Mouse (Mus musculus): ENCODE measurements around the gene 6030452D12Rik. TPM values are rescaled to one million over a fixed set of nuclear protein-coding genes. Genes with fewer than 3 reads are reported as not detected.
A peak's percentile ranks its signal among the peaks of the same experiment; 100 is the strongest.

6030452D12Rik gene
- not detected for total RNA-seq (2021)
- long read RNA-seq, experiment 1: 0 reads
- long read RNA-seq, experiment 2: 0 reads

DNA sequence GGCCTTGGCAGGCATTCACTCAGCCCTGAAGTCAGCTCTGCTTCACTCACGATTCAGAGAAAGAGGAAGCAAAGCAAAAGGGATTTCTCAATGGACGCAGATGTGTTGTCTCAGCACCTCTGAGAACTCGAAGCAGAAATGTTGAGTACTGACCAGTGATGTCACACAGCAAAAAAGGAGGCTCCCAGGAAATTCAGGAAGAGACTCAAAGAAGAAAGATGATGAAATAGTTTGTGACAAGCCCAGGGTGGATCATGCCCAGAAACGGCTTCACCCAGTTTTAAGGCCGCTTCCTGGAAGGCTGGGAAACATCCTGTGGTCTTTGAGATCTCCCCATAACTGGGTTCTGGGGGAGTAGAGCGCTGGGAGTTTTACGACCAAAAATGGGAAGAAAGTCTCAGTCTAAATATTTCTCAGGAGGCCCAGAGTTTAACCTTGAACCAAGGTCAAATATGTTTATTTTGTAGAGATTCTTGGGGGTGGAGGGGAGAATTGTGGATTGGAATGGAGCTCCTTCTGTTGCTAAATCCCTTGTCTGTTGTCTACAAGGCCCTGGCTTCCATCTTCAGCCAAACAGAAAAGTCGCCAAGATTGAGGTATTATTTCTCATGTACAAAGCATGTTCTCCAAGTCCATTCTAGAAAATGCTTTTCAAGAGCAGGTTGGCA lies at the start of gene 6030452D12Rik:
TSS of gene 6030452D12Rik (plus strand) at position 505 of the 668 bp plus-strand sequence.
- no peak for DNase-seq
- Histone ChIP-seq H3K27ac (no peak within 1 kb of the TSS), H3K4me3 (no peak within 1 kb of the TSS)
- TF ChIP-seq CTCF (IDR thresholded peaks at IDR 0.05): no peak
- intact Hi-C loops (cut with DNase I): no loop called here

DNA sequence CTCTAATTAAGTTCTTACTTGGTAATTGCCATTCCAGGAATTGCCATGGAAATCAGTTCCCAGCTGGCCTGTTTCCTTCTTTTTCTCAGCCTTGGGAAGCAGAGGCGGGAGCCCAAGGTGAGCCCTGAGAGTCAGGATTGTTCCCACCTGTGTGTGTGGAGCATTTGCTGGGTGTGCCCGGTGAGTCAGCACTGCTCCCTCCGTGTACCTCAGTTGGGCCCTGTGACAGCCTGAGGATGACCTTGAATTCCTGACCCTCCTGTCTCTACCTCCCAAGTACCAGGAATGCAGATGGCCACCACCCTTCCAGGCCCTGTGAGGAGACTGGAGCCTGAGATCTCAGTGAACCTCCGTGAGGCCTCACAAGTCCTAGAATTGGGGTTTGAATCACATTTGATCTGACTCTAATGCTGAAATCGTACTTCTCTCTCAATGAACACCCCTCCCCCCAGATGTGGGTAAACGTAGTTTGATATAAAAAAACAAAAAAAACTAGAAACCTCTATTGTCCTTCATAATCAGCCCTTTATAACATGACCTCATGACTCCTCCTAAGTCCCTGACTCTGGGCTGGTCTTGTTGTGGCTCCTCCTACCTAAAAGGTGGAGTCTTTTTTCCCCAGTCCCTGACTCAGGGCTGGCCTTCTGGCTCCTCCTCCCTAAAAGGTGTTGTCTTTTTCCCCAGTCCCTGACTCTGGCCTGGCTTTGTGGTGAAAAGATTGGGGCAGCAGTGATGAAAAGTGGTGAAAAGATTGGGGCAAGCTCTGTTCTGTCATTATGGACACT lies 48.8 kb upstream of the 6030452D12Rik start:
- Histone ChIP-seq H3K4me3 (no peak overlapping the region), H3K27ac (no peak overlapping the region)
- no peak for DNase-seq
- intact Hi-C loops (cut with DNase I): no loop called here
- no peak for TF ChIP-seq CTCF (IDR thresholded peaks at IDR 0.05)

DNA sequence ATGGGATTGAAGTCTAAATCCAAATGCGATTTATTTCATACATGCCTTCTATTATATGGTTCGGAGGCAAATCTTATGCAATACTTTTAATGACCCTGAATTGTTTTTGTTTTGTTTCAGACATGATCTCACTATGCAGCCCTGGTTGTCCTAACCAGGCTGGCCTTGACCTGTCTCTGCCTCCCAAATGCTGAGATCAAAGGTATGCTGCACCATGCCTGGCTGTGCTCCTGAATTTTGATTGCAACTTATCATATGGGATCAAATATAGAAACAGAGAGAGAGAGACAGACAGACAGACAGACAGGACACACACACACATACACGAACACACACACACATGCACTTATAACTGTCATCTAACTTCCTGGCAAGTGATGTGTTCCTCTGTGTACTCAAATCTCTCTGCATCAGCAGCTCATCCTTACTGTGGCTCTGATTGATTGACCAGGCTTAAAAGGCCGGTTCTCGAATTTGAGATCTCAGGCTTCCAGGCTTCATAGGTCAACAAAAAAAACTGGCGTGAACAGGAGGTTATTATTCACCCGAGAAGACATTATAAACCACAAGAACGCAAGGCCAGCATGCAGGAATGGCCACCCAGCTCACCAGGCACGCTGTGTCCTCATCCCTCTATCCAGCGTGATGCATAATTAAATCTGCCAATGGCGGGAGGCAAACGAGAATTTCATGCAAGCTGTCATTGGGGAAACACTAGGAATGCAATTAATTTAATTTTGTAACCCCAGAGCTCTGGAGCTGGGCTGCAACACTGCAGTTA lies 47.4 kb upstream of the 6030452D12Rik start:
- H3K27ac ChIP-seq: no peak overlapping the region
- intact Hi-C loops (cut with DNase I): no loop called here
- TF ChIP-seq CTCF (IDR thresholded peaks at IDR 0.05): no peak
- H3K4me3 ChIP-seq: no peak overlapping the region
- no peak for DNase-seq

DNA sequence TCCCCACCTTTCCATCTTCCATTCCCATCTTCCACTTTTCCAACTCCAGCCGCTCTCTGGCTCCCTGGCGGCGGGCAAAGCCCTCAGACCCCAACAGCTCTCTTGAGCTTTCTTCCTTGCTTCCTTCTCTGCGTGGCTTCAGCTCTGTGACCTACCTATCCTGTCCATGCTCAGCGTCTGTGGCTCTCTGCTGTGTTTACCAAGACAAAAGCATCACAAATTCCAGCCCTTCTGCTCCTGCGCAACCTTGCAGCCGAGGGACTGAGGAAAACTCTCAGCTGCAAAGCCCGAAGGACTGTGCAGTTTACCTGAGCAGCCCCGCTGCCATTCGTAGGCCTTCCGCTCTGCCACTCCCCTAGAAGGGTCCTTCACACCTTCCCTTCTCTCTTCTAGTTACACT lies 46.3 kb upstream of the 6030452D12Rik start:
- no peak for DNase-seq
- no peak overlapping the region for H3K4me3 ChIP-seq
- intact Hi-C loops (cut with DNase I): no loop called here

DNA sequence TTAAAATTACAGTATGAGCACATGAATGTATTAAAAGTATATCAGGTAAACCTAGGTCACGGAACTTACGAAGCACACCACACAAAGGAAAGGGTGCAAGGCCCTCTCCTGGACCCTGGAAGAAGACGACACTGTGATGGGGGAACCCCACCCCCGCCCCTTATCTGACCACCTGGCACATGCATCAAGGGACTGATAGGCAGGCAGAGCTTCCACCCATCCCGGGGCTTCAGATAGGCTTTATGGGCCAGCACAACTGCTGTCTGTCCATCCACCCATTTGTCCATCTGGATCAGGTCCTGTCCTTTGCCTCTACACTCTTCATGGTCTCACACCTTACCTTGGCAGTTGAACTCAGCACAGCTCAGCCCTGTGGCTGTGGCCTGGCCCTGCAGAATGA lies 38.2 kb upstream of the 6030452D12Rik start:
- DNase-seq: no peak
- no peak for TF ChIP-seq CTCF (IDR thresholded peaks at IDR 0.05)
- intact Hi-C loops (cut with DNase I): no loop called here
- no peak overlapping the region for H3K4me3 ChIP-seq
- no peak overlapping the region for H3K27ac ChIP-seq

More for the DNA sequence above, 46.3 kb upstream of the 6030452D12Rik start:
- TF ChIP-seq CTCF (IDR thresholded peaks at IDR 0.05): no peak
- H3K27ac ChIP-seq: no peak overlapping the region

DNA sequence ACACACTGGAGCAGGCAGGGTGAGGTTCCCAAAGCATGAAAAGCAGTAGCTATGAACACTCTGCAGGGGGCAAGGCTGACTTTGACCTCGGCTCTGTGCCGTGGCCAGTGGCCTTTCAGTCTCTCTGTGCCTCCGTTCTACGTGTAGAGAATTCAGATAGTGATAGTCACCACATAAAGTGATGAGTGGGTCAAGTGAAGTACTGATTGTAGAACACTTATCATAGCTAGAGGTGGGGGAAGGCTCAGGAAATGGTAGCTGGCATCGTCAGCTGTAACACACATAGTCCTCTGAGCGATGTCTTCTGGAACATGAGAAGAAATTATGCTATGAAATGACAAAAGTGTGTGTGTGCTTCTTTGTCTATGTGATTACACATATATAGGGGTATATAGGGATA lies 36.5 kb upstream of the 6030452D12Rik start:
- H3K4me3 ChIP-seq: no peak overlapping the region
- DNase-seq: no peak

DNA sequence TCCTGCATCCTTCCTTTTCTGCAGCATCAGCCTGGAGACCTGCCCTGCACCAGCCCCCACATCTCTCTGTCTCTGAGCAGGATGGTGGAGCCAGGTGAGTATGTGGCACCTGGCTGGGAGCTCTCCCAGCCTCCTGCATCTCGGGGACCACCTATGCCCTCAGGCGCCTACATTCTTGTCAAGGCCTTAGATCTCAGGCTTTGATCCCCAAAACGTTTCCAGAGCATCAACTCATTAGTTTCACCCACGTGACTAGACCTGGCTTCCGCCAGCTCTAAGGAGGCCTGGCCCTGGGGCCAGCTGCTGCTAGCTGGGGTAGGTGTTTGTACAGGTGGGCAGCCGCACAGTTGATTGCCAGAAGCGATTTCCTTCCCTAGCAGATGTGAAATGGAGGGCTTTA lies 30.8 kb upstream of the 6030452D12Rik start:
- no peak for DNase-seq
- H3K4me3 ChIP-seq: no peak overlapping the region
- intact Hi-C loops (cut with DNase I): no loop called here
- H3K27ac ChIP-seq: no peak overlapping the region
- no peak for TF ChIP-seq CTCF (IDR thresholded peaks at IDR 0.05)

More for the DNA sequence above, 36.5 kb upstream of the 6030452D12Rik start:
- TF ChIP-seq CTCF (IDR thresholded peaks at IDR 0.05): no peak
- H3K27ac ChIP-seq: no peak overlapping the region
- intact Hi-C loops (cut with DNase I): no loop called here

DNA sequence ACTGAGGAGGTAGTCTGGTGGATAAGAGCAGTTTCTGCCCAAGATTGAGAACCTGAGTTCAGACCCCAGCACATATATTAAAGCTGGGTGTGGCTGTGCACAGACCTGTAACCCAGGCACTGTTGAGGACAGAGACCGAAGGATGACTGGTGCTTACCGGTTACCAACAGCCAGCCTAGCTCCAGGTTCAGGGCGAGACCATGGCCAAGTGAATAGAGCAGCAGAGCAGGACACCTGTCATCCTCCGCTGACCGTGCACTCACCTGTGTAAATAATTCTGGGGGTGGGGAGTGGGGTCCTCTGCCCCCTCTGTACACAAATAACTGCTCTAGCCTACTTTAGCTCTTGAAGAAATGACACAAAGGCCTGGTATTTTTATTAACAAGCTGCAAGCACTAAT lies 26.3 kb upstream of the 6030452D12Rik start:
- intact Hi-C loops (cut with DNase I): no loop called here
- no peak overlapping the region for H3K4me3 ChIP-seq
- no peak for DNase-seq
- TF ChIP-seq CTCF (IDR thresholded peaks at IDR 0.05): no peak
- no peak overlapping the region for H3K27ac ChIP-seq

DNA sequence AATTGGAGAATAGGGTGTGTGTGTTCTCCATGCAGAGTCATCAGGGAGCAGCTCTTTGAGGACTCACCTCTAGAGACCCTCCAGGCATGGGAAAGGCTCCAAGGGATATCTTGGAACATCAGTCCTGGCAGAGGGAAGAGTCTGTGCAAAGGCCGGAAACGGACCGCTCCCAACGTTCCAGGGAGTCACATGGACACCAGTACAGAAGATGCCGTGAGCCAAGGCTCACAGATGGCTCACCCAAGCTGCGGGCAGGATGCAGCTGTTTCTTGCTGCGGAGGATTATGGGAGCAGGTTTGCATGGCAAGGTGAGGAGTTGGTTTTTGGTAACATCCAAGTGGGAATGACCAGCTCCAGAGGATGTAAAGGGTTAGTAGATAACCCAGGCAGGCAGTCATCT lies 3.9 kb downstream of the 6030452D12Rik start:
- DNase-seq: no peak
- Histone ChIP-seq H3K27ac (no peak overlapping the region), H3K4me3 (no peak overlapping the region)
- intact Hi-C loops (cut with DNase I): no loop called here
- TF ChIP-seq CTCF (IDR thresholded peaks at IDR 0.05): no peak

DNA sequence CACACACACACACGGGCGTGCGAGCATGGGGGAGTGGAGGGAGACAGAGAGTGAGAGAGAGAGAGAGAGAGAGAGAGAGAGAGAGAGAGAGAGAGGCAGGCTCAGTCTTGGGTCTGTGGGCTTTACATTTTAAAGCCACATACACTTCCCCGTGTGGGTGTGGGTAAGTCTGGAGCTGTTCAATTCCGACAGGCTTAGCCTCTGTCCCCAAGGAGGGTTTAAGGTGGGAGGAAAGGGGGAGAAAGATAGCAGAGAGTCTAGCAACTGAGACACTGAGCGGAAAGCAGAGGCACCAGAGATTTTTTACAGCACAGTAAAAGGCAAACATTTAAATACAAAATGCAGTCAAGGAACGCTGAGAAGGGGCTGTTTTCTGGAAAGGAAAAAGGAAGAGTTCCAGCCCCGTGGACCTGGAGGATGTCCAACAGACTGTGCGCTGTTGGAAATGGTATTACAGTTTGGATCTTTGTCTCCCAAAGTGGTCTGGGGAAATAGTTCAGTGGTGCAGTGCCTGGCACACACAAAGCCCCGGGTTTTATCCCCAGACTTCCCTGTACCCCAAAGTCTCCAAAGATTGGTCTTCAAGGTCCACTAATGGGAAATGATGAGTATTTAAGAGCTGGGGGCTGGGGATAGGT lies 5.1 kb downstream of the 6030452D12Rik start:
- no peak for TF ChIP-seq CTCF (IDR thresholded peaks at IDR 0.05)
- no peak overlapping the region for H3K27ac ChIP-seq
- intact Hi-C loops (cut with DNase I): no loop called here
- DNase-seq: no peak
- no peak overlapping the region for H3K4me3 ChIP-seq

DNA sequence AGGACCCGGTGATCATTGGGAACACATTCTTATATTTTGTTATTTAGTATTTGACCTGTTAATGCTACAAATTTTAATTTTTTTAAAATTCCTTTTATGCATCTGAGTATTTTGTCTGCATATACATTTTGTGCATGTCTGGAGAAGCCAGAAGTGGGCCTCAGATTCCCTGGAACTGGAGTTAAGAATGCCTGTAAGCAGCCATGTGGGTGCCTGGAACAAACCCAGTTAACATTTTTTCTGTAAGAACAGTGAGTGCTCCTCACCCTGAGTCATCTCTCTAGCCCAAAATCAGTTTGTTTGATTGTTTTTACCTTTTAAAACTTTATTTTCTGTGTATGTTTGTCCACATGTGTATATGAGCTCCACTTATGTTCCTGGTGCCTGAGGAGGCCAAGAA lies 5.8 kb downstream of the 6030452D12Rik start:
- H3K27ac ChIP-seq: no peak overlapping the region
- intact Hi-C loops (cut with DNase I): no loop called here
- DNase-seq: no peak

DNA sequence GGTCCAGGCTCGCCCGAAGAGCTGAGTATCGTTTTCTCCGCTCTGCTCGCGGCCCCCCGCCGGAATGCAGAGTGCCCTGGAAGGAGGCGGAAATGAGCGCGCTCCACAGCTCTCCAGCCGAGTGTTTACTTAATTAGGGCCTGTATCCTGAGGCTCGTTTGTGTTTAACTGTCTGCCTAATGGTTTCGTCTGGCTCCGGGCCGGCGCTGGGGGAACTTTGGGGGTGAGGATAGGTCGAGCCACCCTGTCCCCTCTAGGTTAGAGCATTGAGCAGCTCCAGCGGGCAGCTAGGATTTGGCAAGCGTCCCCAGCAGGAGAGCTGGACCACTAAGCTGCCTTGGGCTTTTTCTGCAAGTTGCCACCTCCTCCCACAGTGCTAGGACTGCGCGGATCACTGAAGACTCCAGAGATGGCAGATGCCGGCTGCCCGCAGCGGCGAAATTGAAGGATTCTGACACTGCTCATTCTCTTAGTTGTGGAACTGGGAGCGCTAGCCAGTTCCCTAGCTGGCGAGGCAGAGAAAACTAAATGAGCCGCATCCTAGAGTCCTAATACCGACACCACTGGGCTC lies 7.5 kb downstream of the 6030452D12Rik start:
- peak overlapping the region; percentile 62 for H3K4me3 ChIP-seq
- no peak for DNase-seq
- TF ChIP-seq CTCF (IDR thresholded peaks at IDR 0.05): no peak
- intact Hi-C loops (cut with DNase I): no loop called here
- H3K27ac ChIP-seq: no peak overlapping the region

More for the DNA sequence above, 5.8 kb downstream of the 6030452D12Rik start:
- no peak for TF ChIP-seq CTCF (IDR thresholded peaks at IDR 0.05)
- H3K4me3 ChIP-seq: no peak overlapping the region
